Comparison of ENCODE assay signal across 9 mouse cellular contexts in genomic region chr1:131053239-131053638, GRCm38 (mm10). TPM values are rescaled to one million over a fixed set of nuclear protein-coding genes. Genes with fewer than 3 reads are reported as not detected.
A peak's percentile ranks its signal among the peaks of the same experiment; 100 is the strongest.
DNase-seq lines count a peak whose midpoint lies in the region; ATAC-seq and TF ChIP-seq lines count a peak whose summit lies in the region.
"Had no signal": no experiment of that assay in that cellular context is flagged by ENCODE, and none has a peak within 500 bp of the region (broad histone marks: within the 10 kb centered on the region; RNA-seq: fewer than 3 reads in every experiment).

No protein-coding gene starts in this region.

- no peaks in the 10 kb centered on the region for H3K9me3 ChIP-seq in intestine, postnatal 0 days (ENCODE audit: control insufficient read depth)

- no peak overlapping the region for H3K4me2 ChIP-seq in intestine, postnatal 0 days (replicated peaks; ENCODE audit: low read depth)

- WGBS in spleen, adult 2 months: 32% methylated on average over 8 of the region's 8 CpGs
- WGBS in heart, adult 2 months: 7% methylated on average over 8 of the region's 8 CpGs
- WGBS in intestine, postnatal 0 days: 12% methylated on average over 8 of the region's 8 CpGs

- no peak overlapping the region for H3K4me3 ChIP-seq in spleen, adult 2 months (ENCODE audit: extremely low read depth, insufficient read depth, insufficient read length)
- H3K4me3 ChIP-seq in heart, adult 2 months: no peak overlapping the region
- no peak overlapping the region for H3K4me3 ChIP-seq in intestine, postnatal 0 days (ENCODE audit: low read depth, low read length)

- H3K79me2 ChIP-seq in heart, adult 2 months (replicated peaks; ENCODE audit: control insufficient read depth, insufficient read depth, low read length): no peaks in the 10 kb centered on the region

- H3K4me1 ChIP-seq in spleen, adult 2 months (ENCODE audit: control insufficient read depth, insufficient read depth, insufficient read length): no peaks in the 10 kb centered on the region
- peaks cover 1% of the 10 kb centered on the region; the same call in 1 of the 2 replicates for H3K4me1 ChIP-seq in heart, adult 2 months (ENCODE audit: control insufficient read depth, insufficient read depth, low read length)
- H3K4me1 ChIP-seq in intestine, postnatal 0 days (replicated peaks; ENCODE audit: control insufficient read depth, insufficient read depth, low read length): peaks cover 6% of the 10 kb centered on the region; the same call in 1 of the 2 replicates

- peak; percentile 50 for ATAC-seq in intestine, postnatal 0 days
- peak; percentile 79 for ATAC-seq in megakaryocyte-erythroid progenitor cell, adult 5-6 weeks (replicated peaks; ENCODE audit: low FRiP score, low TSS enrichment, poor library complexity, severe bottlenecking)
- ATAC-seq: Patski had no signal

- H3K27ac ChIP-seq in spleen, adult 2 months (ENCODE audit: insufficient read depth, low read length): no peak overlapping the region
- H3K27ac ChIP-seq in heart, adult 2 months: no peak overlapping the region
- H3K27ac ChIP-seq in intestine, postnatal 0 days (ENCODE audit: low read depth, low read length): no peak overlapping the region

- TF ChIP-seq EP300 in heart, adult 2 months (IDR thresholded peaks at IDR 0.05; ENCODE audit: insufficient read depth, low read depth, low read length): peak; percentile 62; the same call in 1 of the 2 replicates

- peaks cover 32% of the 10 kb centered on the region for H3K36me3 ChIP-seq in spleen, adult 2 months (ENCODE audit: control insufficient read depth, insufficient read depth, low read length)
- H3K36me3 ChIP-seq in heart, adult 2 months (ENCODE audit: control insufficient read depth, insufficient read depth, low read length): no peaks in the 10 kb centered on the region
- peaks cover 56% of the 10 kb centered on the region for H3K36me3 ChIP-seq in intestine, postnatal 0 days (ENCODE audit: control insufficient read depth, insufficient read depth)

- no peak overlapping the region for H3K9ac ChIP-seq in heart, adult 2 months (ENCODE audit: low read depth, low read length)
- H3K9ac ChIP-seq in intestine, postnatal 0 days (ENCODE audit: low read depth, low read length): no peak overlapping the region

- no peak for TF ChIP-seq POLR2A in spleen, adult 2 months (IDR thresholded peaks at IDR 0.05; ENCODE audit: low read depth, low read length)
- TF ChIP-seq POLR2A in heart, adult 2 months (IDR thresholded peaks at IDR 0.05; ENCODE audit: insufficient read depth, low read depth, low read length): no peak

- DNase-seq in spleen, adult 2 months (ENCODE audit: low read depth in 1 of 2, low spot score in 2 of 2): peak; percentile 45
- no peak for DNase-seq in spleen, adult 12 weeks (ENCODE audit: low spot score)
- peak; percentile 93 for DNase-seq in embryo, embryonic 10.5 days (ENCODE audit: low spot score)
- peak in 1 of 2 experiments; percentile 64 for DNase-seq in heart, adult 2 months
- DNase-seq in left cerebral cortex, postnatal 25 days (ENCODE audit: low spot score in 2 of 2): peak; percentile 76 to 90
- peak; percentile 53 for DNase-seq in right cerebral cortex, postnatal 4 days

- TF ChIP-seq CTCF in spleen, adult 2 months (IDR thresholded peaks at IDR 0.05; ENCODE audit: extremely low read depth, insufficient read depth, insufficient read length, insufficient replicate concordance): peak; percentile 50; the same call in 1 of the 2 replicates
- peak; percentile 82 for TF ChIP-seq CTCF in heart, adult 2 months (IDR thresholded peaks at IDR 0.05)
- TF ChIP-seq CTCF in intestine, postnatal 0 days (IDR thresholded peaks at IDR 0.05; ENCODE audit: low read depth): peak; percentile 96

- intact Hi-C loops in heart, adult 2 months (cut with DNase I): loop anchor here (1.0 to 10.0 kb wide), 3 partner anchors 66 to 508 kb away; no protein-coding TSS in a partner anchor
- intact Hi-C loops in left cerebral cortex, postnatal 25 days (cut with DNase I): loop anchor here (1.0 to 5.0 kb wide), 4 partner anchors 71 to 336 kb away; partner anchors contain the start of genes Gm29427 and Yod1

- H3K27me3 ChIP-seq in spleen, adult 2 months (ENCODE audit: control insufficient read depth, insufficient read depth, low read length): no peaks in the 10 kb centered on the region
- no peaks in the 10 kb centered on the region for H3K27me3 ChIP-seq in heart, adult 2 months (ENCODE audit: control insufficient read depth, insufficient read depth, low read length)
- H3K27me3 ChIP-seq in intestine, postnatal 0 days (replicated peaks; ENCODE audit: control insufficient read depth, insufficient read depth, low read length): no peaks in the 10 kb centered on the region
- H3K27me3 ChIP-seq: Patski had no signal

RNA-seq across cellular contexts. Expression of gene Il10, which starts 33.6 kb away (rescaled TPM):
- 0.12 and 0.16 TPM in 2 replicates for polyA plus RNA-seq in spleen, adult 2 months (2012; rRNA removed)
- not detected for total RNA-seq in heart, adult 2 months (2021)
- polyA plus RNA-seq in heart, adult 2 months (2012; rRNA removed): not detected in 2 replicates
- not detected in 2 replicates for polyA plus RNA-seq in intestine, postnatal 0 days (2015; fragmentation: Nextera tagmentation; extraction: Ambion mirVana)
- not detected for total RNA-seq in left cerebral cortex, postnatal 25 days (2021)
- not detected in 2 replicates for total RNA-seq in megakaryocyte-erythroid progenitor cell, adult 5-6 weeks (2014; fragmentation: Nextera tagmentation)
- total RNA-seq in megakaryocyte-erythroid progenitor cell, adult 5-6 weeks (2017): not detected in 2 replicates

RNA-seq across cellular contexts. Expression of gene Mapkapk2, which starts 44.4 kb away (rescaled TPM):
- polyA plus RNA-seq in spleen, adult 2 months (2012; rRNA removed): 55.3 and 72.5 TPM in 2 replicates
- 100 to 1,000 TPM; 283 to 363 TPM for total RNA-seq in heart, adult 2 months (2021)
- 196 and 305 TPM in 2 replicates for polyA plus RNA-seq in heart, adult 2 months (2012; rRNA removed)
- 34.9 and 35.9 TPM in 2 replicates for polyA plus RNA-seq in intestine, postnatal 0 days (2015; fragmentation: Nextera tagmentation; extraction: Ambion mirVana)
- total RNA-seq in left cerebral cortex, postnatal 25 days (2021): 10 to 100 TPM; 25.8 to 28.3 TPM
- 43.1 and 46.2 TPM in 2 replicates for total RNA-seq in megakaryocyte-erythroid progenitor cell, adult 5-6 weeks (2014; fragmentation: Nextera tagmentation)
- 37.1 and 42.6 TPM in 2 replicates for total RNA-seq in megakaryocyte-erythroid progenitor cell, adult 5-6 weeks (2017)

Comparison
In these comparisons a context has a peak if more than half of its experiments do, and no peak if none do; other contexts are left out.
1. RNA of gene Mapkapk2, which starts 44.4 kb away (total RNA-seq): 283 to 363 TPM in heart, adult 2 months; 37.1 to 46.2 TPM in megakaryocyte-erythroid progenitor cell, adult 5-6 weeks and 25.8 to 28.3 TPM in left cerebral cortex, postnatal 25 days; every median in the first group is over 4 times any median in the second.
2. Peak in every context shown above with its lines, with median percentiles within 50 percentile points of each other: CTCF ChIP-seq.